Mouse (Mus musculus): Measurements from ENCODE around the gene Nrbf2. TPM values are rescaled to one million over a fixed set of nuclear protein-coding genes. Genes with fewer than 3 reads are reported as not detected.

Gene Nrbf2
- total RNA-seq (2017), result 29.7 to 44.7 TPM (median 33.8 TPM) in 3 replicates

DNA sequence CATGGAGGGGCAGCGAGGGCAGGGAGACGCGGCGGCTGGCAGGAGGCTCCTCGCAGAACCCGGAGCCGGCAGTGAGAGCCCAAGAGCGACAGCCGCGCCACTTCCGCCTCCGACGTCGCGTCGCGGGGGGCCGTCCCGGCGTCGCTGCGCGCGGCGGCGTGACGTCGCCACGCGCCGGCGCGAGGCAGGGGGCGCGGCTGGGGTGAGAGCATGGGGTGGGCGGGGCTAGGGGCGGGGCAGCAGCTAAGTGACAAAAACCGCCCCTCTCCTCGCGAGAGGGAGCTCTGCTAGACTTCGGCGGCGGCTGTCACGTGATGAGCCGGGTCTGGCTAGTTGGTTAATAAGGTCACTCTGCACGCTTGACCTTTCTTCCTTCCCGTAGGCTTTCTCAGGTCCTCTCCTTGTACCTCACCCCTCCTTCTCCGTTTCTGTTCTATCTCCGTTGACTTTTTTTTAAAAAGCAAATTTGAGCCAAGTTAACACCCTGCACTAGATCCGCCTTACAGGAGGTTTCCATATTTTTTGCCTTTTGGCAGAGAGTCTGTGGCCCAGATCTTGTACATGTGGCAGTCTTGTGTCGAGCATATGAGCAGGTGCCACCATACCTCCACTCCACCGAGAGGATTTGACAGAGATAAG, at the start of gene Nrbf2:
Gene Nrbf2, minus strand, starts transcription at position 130 of the 639 bp plus-strand sequence.
- peak; percentile 92 for ATAC-seq (replicated peaks; ENCODE audit: insufficient number of reproducible peaks, low FRiP score, low TSS enrichment, poor library complexity, severe bottlenecking)

GRCm38 (mm10) chr10:67330580-67330979, 45.5 kb upstream of the Nrbf2 start:
- no peak for ATAC-seq (replicated peaks; ENCODE audit: insufficient number of reproducible peaks, low FRiP score, low TSS enrichment, poor library complexity, severe bottlenecking)

DNA sequence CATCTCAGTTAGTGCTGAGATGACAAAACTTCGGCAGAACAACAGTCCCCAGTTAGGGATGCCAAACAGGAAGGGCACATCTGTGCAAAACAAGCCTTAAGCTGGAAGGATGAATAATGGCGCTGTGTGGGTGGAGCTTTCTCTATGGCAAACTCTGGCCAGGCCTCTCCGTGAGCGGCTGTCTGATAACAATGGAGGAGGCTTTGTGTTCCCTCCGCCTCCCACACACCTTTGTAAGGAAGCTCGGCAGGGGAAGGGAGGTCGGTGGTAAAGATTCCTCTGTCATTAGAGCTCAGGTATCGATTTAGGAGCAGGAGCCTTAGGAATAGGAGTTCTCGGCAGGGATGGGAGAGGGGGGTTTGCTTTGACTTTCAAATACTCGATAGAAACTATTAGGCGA, 44.6 kb upstream of the Nrbf2 start:
- no peak for ATAC-seq (replicated peaks; ENCODE audit: insufficient number of reproducible peaks, low FRiP score, low TSS enrichment, poor library complexity, severe bottlenecking)

DNA sequence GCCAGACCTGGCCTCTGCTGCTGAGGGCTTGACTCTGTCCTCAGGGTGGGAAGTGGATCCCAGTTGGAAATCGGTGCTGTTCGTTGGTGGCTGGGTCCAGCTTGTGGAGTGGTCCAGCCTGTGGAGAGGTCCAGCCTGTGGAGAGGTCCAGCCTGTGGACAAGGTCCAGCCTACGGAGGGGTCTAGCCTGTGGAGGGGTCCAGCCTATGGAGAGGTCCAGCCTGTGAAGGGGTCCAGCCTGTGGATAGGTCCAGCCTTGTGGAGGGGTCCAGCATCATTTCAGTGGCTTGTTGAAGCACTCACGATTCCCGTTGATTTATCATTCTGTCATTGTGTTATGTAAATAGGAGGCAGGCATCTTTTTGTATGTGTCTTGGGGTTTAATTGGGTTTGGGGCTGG, 43.1 kb upstream of the Nrbf2 start:
- ATAC-seq (replicated peaks; ENCODE audit: insufficient number of reproducible peaks, low FRiP score, low TSS enrichment, poor library complexity, severe bottlenecking), result no peak

DNA sequence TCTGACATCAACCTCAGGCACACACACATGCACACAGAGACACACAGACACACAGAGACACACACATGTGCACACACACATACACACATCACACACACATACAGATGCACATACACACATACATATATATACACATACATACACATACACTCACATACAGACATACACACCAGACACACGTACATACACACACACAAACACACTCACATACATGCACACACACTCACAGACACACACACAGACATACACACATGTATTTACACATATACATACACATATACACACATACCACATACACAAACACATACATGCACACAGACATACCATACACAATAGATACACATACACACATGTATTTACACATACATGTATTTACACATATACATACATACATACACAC, 38.9 kb upstream of the Nrbf2 start:
- no peak for ATAC-seq (replicated peaks; ENCODE audit: insufficient number of reproducible peaks, low FRiP score, low TSS enrichment, poor library complexity, severe bottlenecking)

DNA sequence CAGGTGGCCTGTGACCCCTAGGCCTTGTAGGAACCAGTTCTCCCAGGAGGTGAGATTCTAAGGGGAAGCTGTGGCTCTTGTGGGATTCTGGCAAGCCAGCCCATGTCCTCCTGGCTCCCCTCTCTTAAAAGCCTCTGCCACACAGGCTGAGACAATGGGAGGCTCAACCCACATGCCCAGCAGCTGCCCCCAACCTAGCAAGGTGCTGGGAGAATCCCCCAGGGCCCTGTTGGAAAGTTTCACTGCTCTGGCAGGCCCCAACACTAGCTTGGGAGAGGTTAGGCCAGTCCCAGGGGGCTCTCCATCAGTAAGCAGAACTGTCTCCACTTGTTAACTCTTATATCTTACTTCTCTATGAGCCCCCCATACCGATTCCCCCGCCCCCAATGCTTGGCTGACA, 36.3 kb upstream of the Nrbf2 start:
- no peak for ATAC-seq (replicated peaks; ENCODE audit: insufficient number of reproducible peaks, low FRiP score, low TSS enrichment, poor library complexity, severe bottlenecking)

DNA sequence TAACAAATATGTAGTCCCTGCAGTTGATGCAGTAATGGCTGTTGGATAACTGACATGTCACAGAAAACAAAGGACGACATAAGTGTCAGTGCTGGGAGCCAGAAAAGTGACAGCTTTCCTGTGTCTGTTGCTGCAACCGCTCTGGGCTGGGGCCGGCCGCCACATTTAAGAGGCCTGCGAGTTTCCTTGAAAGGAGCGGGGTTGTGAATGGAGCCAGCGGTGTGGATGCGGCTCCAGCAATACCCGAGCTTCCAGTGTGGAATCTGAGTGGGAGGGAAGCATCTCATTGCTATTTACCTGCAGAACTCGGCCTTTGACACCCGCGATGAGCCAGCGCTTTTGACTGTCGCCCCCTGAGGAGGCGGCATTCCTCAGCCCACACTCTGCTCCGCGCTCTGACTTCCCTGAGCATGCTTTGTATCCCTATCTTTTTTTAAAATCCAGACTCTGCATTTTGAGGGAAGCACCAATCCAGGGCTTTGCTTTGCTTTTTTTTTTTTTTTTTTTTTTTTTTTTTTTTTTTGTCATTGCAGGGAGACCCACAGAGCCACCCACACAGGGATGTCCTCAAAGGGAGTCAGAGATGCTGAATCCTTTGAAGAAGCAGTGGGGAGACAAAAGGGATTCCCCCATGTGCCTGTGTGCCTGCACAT, 35.2 kb upstream of the Nrbf2 start:
- ATAC-seq (replicated peaks; ENCODE audit: insufficient number of reproducible peaks, low FRiP score, low TSS enrichment, poor library complexity, severe bottlenecking), result no peak

DNA sequence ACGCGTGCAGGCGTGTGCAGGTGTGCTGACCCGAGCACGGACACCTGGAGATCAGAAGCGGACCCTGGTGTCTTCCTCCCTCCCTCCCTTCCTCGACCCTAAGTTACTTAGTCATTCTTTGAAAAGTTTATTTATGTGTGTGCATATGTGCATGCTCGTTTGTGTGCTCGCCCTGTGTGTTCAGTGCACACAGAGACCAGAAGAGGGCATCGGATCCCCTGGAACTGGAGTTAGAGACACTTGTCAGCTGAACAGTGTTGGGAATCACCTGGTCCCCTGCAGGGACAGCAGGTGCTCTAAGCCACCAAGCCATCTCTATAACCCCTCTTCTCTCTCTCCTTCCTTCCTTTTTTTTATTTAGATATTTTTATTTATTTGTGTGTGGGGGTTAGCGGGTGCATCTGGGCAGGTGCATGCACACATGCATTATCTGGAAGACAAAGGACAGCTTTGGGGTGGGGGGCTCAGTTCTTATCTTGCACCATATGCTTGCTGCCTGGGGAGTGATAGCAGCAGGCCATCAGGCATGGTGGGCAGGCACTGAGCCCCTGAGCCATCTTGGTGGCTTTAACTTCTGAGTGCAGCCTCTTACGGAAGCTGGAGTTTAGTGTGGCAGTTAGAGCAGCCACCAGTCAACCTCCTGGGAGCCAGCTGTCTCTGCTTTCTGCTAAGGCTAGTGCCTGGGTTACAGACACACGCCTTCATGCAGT, 34.1 kb upstream of the Nrbf2 start:
- ATAC-seq (replicated peaks; ENCODE audit: insufficient number of reproducible peaks, low FRiP score, low TSS enrichment, poor library complexity, severe bottlenecking), result no peak

DNA sequence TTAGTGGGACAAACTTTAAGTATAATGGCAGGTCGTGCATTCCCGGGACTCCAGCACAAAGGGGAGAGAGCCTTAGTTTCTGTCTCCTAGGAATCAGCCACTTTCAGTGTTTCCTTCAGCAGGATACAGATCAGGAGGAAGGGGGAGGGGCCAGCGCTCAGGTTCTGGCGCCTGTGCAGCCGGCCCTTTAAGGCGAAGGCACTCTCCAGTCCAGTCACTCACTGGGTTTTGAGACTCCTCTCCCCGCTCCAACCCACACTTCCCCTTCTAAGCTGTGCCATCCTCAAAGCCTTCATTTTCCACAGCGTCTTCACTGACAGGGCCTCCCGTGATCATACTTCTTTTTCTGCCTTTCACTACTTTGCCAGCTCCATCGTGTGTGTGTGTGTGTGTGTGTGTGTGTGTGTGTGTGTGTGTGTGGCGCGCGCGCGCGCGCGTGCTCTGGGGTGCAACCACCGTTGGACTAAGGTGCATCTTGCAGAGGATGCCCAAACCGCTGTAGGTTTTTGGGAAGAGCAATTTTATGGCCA, 32.9 kb upstream of the Nrbf2 start:
- no peak for ATAC-seq (replicated peaks; ENCODE audit: insufficient number of reproducible peaks, low FRiP score, low TSS enrichment, poor library complexity, severe bottlenecking)

- peak; percentile 57; the same call in 1 of the 2 replicates for ATAC-seq (replicated peaks; ENCODE audit: insufficient number of reproducible peaks, low FRiP score, low TSS enrichment, poor library complexity, severe bottlenecking)
Observed at GRCm38 (mm10) chr10:67314811-67315435, 29.8 kb upstream of the Nrbf2 start.

DNA sequence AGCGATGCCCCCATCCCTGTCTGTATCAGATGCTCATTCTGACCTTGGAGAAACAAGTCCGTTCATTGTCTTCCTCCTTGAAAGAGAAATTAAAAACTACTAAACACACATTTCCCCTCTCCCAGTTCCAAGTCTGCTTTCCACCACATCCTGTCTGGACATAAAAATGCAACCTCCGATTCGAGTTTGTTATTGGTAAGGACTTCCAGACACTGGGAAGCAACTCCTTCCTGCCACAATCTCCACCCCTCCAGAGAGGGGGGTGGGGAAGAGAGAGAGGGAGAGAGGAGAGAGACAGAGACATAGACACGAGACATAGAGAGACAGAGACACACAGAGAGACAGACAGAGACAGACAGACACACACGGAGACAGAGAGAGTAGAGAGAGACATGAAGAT, 27.4 kb upstream of the Nrbf2 start:
- ATAC-seq (replicated peaks; ENCODE audit: insufficient number of reproducible peaks, low FRiP score, low TSS enrichment, poor library complexity, severe bottlenecking), result no peak

GRCm38 (mm10) chr10:67311277-67311959, 26.3 kb upstream of the Nrbf2 start:
- ATAC-seq (replicated peaks; ENCODE audit: insufficient number of reproducible peaks, low FRiP score, low TSS enrichment, poor library complexity, severe bottlenecking), result peak; percentile 58; the same call in 1 of the 2 replicates

DNA sequence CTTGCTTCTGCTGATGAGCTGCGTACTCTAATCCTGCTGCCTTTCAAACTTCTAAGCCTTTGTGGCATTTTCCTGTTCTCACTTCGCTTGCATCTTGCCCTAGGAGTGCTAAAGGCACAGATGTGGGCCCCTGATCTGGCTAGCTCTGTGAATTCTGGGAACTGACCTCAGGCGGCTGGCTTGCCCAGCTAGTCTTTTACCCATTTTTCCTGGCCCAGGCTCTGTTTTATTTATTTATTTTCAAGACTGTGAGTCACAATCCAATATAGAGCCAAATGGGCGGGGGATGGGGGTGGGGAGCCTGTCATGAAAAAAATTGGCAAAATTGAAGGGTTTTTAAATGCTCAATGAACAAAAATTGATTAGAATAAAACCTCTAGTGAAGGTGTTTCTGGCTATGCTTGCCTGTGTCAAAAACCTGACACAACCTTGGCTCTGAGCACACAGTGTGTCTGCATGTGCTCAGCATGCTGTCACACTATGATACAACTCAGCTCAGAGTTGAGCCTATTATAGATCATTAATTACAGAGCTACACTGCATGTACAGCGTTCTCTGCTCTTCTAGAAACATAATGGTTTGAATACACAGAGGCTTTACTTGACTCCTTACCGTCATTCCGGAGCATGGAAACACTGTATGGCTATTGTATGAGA, 24.5 kb upstream of the Nrbf2 start:
- no peak for ATAC-seq (replicated peaks; ENCODE audit: insufficient number of reproducible peaks, low FRiP score, low TSS enrichment, poor library complexity, severe bottlenecking)

DNA sequence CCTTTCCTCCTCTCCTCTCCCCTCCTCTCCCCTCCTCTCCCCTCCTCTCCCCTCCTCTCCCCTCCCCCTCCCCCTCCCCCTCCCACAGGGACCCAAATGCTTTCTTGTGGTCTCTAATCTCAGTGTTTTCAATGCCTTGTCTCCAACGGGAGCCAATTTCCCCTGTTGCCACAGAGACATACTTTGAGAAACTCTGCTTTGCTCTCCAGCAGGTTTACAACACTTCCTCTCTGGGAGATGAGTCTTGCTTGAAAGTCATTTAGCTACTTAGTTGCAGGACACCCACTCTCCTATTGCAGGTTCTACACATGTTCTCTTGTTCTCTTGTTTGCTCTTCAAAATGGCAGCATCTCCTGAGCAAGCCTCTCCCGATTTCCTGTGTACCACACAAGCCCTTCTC, 17.2 kb upstream of the Nrbf2 start:
- ATAC-seq (replicated peaks; ENCODE audit: insufficient number of reproducible peaks, low FRiP score, low TSS enrichment, poor library complexity, severe bottlenecking), result no peak

DNA sequence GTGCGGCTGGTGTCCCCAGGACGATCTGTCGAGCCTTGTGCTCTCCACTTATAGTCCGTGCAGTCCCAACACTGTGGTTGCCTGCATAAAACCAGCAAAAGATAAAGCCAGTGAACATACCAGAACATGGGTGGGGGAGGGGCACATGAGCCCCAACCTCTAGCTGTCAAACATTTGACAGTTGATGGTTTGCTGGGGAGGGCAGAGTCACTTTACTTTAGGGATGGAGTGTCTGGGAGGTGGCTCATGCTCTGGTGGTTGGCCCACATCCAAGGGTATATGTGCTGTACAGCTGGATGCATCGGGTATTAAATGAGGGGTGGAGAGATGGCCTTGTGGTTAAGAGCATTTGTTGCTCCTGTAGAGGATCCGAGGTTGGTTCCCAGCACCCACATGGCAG, 15.9 kb upstream of the Nrbf2 start:
- no peak for ATAC-seq (replicated peaks; ENCODE audit: insufficient number of reproducible peaks, low FRiP score, low TSS enrichment, poor library complexity, severe bottlenecking)

- ATAC-seq (replicated peaks; ENCODE audit: insufficient number of reproducible peaks, low FRiP score, low TSS enrichment, poor library complexity, severe bottlenecking), result no peak
Observed at GRCm38 (mm10) chr10:67299285-67299684, 14.2 kb upstream of the Nrbf2 start.

- no peak for ATAC-seq (replicated peaks; ENCODE audit: insufficient number of reproducible peaks, low FRiP score, low TSS enrichment, poor library complexity, severe bottlenecking)
Observed at GRCm38 (mm10) chr10:67298856-67299255, 13.8 kb upstream of the Nrbf2 start.

- ATAC-seq (replicated peaks; ENCODE audit: insufficient number of reproducible peaks, low FRiP score, low TSS enrichment, poor library complexity, severe bottlenecking), result no peak
Observed at GRCm38 (mm10) chr10:67297175-67297855, 12.2 kb upstream of the Nrbf2 start.
